Mouse (Mus musculus) E14TG2a.4 (cell line): ENCODE measurements at regions not wholly inside any gene's neighbourhood (a gene's known extent, or its start where the extent isn't known, plus 50 kb on each side); places are given as distances from the start of the nearest gene placed in this dataset.

Source experiments
- H3K27me3 ChIP-seq: 2 replicates; pipeline ENCODE4 v1.6.1; 2014; ENCODE audit warnings: low read length, control low read depth; ENCODE audit not compliant: insufficient read depth
- H3K36me3 ChIP-seq: 2 replicates; pipeline ENCODE4 v1.6.1; 2014; ENCODE audit warnings: low read length, control low read depth; ENCODE audit not compliant: insufficient read depth
- H3K4me1 ChIP-seq: replicated peaks from 2 replicates; pipeline ENCODE4 v1.6.1; 2014; ENCODE audit warnings: low read depth, low read length, control low read depth
- H3K4me3 ChIP-seq: replicated peaks from 2 replicates; pipeline ENCODE4 v1.5.1; 2014; ENCODE audit warnings: mild to moderate bottlenecking, low read length
- H3K9me3 ChIP-seq: 2 replicates; pipeline ENCODE4 v1.6.1; 2014; ENCODE audit warnings: low read length, control low read depth
- CTCF ChIP-seq: conservative IDR thresholded peaks from 2 replicates; pipeline ENCODE4 v1.5.1; 2014; ENCODE audit warnings: low read length
- NANOG ChIP-seq: IDR thresholded peaks from 2 replicates; pipeline ENCODE4 v1.6.1; 2014; ENCODE audit warnings: borderline replicate concordance, low read length, mixed read lengths
- POU5F1 ChIP-seq: IDR thresholded peaks from 2 replicates; pipeline ENCODE4 v1.6.1; 2014; ENCODE audit warnings: low read length, borderline replicate concordance

DNA sequence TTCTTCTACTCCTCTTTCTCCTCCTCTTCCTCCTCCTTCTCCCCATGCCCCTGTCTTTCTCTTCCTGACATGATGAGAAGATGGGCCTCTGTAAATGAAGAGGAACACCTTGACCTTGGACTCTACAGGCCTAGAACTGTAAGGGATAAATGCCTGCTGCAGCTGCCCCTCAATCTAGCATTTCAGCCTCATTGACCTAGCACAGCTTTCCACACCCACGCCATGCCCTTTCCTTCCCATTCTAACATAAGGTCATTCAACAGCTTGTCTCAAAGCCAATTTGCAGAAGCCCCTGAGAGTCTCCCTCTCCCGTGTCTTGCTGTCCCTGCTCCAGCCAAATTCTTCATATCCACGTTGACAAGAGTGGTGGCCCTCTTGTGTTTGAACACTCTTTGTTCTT, 63.8 kb upstream of the Dscam start:
- no peaks in the 10 kb centered on the region for H3K36me3 ChIP-seq
- H3K4me1 ChIP-seq: peaks cover 15% of the 10 kb centered on the region
- H3K9me3 ChIP-seq: peaks cover 8% of the 10 kb centered on the region
- H3K4me3 ChIP-seq: no peak overlapping the region
- TF ChIP-seq NANOG (no peak), CTCF (no peak), POU5F1 (no peak)
- no peaks in the 10 kb centered on the region for H3K27me3 ChIP-seq

DNA sequence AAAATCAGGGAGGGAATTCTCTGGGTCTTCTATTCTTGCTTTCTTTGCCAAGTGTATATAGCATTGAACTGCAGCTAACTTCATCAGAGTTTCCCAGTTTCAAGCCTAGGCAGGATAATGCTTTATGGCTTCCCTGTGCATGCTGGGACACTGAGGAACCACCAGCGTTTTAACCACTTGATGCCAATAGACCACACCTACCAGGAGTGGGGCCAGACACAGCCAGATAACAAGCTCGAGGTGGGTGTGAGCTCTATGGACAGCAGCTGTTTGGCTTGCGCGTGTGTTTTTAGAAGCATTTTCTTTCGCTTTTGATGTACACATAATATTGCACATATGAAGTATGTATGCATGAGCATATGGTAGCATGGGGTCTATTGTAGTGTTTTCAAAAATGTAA, 69.1 kb upstream of the Dscam start:
- H3K4me3 ChIP-seq: no peak overlapping the region
- no peaks in the 10 kb centered on the region for H3K27me3 ChIP-seq
- H3K9me3 ChIP-seq: peaks cover 8% of the 10 kb centered on the region
- TF ChIP-seq POU5F1 (no peak), CTCF (no peak), NANOG (no peak)
- no peaks in the 10 kb centered on the region for H3K36me3 ChIP-seq
- peaks cover 10% of the 10 kb centered on the region for H3K4me1 ChIP-seq

GRCm38 (mm10) chr16:97240085-97240484, 69.5 kb upstream of the Dscam start:
- H3K36me3 ChIP-seq: no peaks in the 10 kb centered on the region
- H3K27me3 ChIP-seq: no peaks in the 10 kb centered on the region
- H3K4me3 ChIP-seq: no peak overlapping the region
- peaks cover 6% of the 10 kb centered on the region for H3K4me1 ChIP-seq
- peaks cover 8% of the 10 kb centered on the region for H3K9me3 ChIP-seq
- TF ChIP-seq NANOG (no peak), POU5F1 (no peak), CTCF (no peak)

GRCm38 (mm10) chr16:97240859-97241360, 70.4 kb upstream of the Dscam start:
- Histone ChIP-seq H3K27me3 (no peaks in the 10 kb centered on the region), H3K9me3 (peaks cover 8% of the 10 kb centered on the region)
- TF ChIP-seq POU5F1: no peak
- TF ChIP-seq CTCF: no peak
- TF ChIP-seq NANOG: no peak

GRCm38 (mm10) chr16:97241639-97242038, 71.1 kb upstream of the Dscam start:
- Histone ChIP-seq H3K27me3 (no peaks in the 10 kb centered on the region), H3K4me1 (no peaks in the 10 kb centered on the region), H3K4me3 (no peak overlapping the region), H3K36me3 (no peaks in the 10 kb centered on the region), H3K9me3 (peaks cover 7% of the 10 kb centered on the region)
- TF ChIP-seq NANOG (no peak), POU5F1 (no peak), CTCF (no peak)

More at GRCm38 (mm10) chr16:97240859-97241360, 70.4 kb upstream of the Dscam start:
- Histone ChIP-seq H3K4me3 (no peak overlapping the region), H3K36me3 (no peaks in the 10 kb centered on the region), H3K4me1 (no peaks in the 10 kb centered on the region)

- H3K27me3 ChIP-seq: no peaks in the 10 kb centered on the region
- H3K4me1 ChIP-seq: peaks cover 8% of the 10 kb centered on the region
- TF ChIP-seq NANOG (no peak), POU5F1 (no peak), CTCF (no peak)
- no peak overlapping the region for H3K4me3 ChIP-seq
- H3K9me3 ChIP-seq: peaks cover 25% of the 10 kb centered on the region
- H3K36me3 ChIP-seq: no peaks in the 10 kb centered on the region
These were observed 79.9 kb upstream of the Dscam start for GRCm38 (mm10) chr16:97250488-97250887.

- H3K4me3 ChIP-seq: no peak overlapping the region
- H3K36me3 ChIP-seq: no peaks in the 10 kb centered on the region
- no peaks in the 10 kb centered on the region for H3K27me3 ChIP-seq
- TF ChIP-seq CTCF: no peak
- TF ChIP-seq POU5F1: no peak
- no peak for TF ChIP-seq NANOG
- peaks cover 8% of the 10 kb centered on the region for H3K4me1 ChIP-seq
- H3K9me3 ChIP-seq: peaks cover 25% of the 10 kb centered on the region
These were observed 82.0 kb upstream of the Dscam start for GRCm38 (mm10) chr16:97252551-97252950.

DNA sequence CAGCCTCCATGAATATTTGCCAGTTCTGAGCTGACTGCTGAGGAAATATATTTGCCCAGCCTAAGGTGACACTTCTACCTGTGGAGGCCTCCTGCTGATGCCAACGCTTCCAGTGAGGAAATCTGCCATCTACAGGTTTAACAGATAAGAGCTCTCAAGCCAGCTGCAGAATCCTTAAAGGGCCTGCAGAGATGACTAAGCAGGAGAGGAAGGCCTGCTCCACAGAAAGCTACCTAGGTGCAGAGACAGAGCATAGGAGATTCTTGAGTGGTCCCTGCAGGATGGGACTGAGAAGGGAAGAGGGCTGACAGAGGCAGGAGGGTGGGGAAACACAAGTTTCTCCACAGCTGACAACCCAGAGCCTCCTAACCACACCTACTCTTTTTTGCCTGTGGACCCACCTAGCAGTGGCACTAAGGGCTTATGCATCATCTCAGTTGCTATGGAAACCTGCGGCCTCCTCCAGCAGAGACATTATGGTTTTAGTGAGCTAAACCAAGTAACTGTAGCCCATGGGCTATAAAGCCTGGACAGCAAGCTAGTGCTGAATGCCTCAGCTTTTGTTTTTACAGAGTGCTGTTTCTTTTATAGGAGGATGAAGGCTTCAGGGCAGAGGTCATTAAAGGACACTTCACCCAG, 82.6 kb upstream of the Dscam start:
- TF ChIP-seq CTCF: no peak
- no peak for TF ChIP-seq POU5F1
- no peak for TF ChIP-seq NANOG
- H3K36me3 ChIP-seq: no peaks in the 10 kb centered on the region
- peaks cover 25% of the 10 kb centered on the region for H3K9me3 ChIP-seq
- H3K27me3 ChIP-seq: no peaks in the 10 kb centered on the region
- no peak overlapping the region for H3K4me3 ChIP-seq
- peaks cover 8% of the 10 kb centered on the region for H3K4me1 ChIP-seq
